Mouse (Mus musculus) CH12.LX (cell line): Measurements from ENCODE around the gene Slc7a11. TPM values are rescaled to one million over a fixed set of nuclear protein-coding genes. Genes with fewer than 3 reads are reported as not detected.

ENCODE experiments used
- DNase-seq: peaks from one replicate; pipeline ENCODE4 v3.0.0-alpha.2; 2013; ENCODE audit errors: extremely low read depth
- H3K27ac ChIP-seq: 2 replicates; pipeline ENCODE4 v1.5.1; 2012; ENCODE audit warnings: low read depth, mild to moderate bottlenecking, control low read depth, moderate library complexity; ENCODE audit not compliant: insufficient read depth
- H3K27me3 ChIP-seq: replicated peaks from 2 replicates; pipeline ENCODE3; 2012; ENCODE audit warnings: inconsistent platforms
- H3K36me3 ChIP-seq, 2 experiments: replicated peaks in 1 of 2; 2 replicates each; pipeline versions ENCODE3 to v1.6.1; 2012; ENCODE audit warnings: inconsistent platforms in 1 of 2, low read length in 1 of 2, mild to moderate bottlenecking in 1 of 2, mixed read lengths in 1 of 2, moderate library complexity in 1 of 2; ENCODE audit not compliant: control insufficient read depth in 1 of 2, insufficient read depth in 1 of 2
- H3K4me1 ChIP-seq, 2 experiments: 2 replicates each; pipeline ENCODE4 v1.6.1; 2012; ENCODE audit warnings: inconsistent platforms in 1 of 2, moderate library complexity in 1 of 2; ENCODE audit not compliant: insufficient read depth in 2 of 2, control insufficient read depth in 1 of 2
- H3K4me2 ChIP-seq: 2 replicates; pipeline ENCODE4 v1.6.1; 2012; ENCODE audit warnings: low read depth, mild to moderate bottlenecking, control low read depth; ENCODE audit not compliant: poor library complexity, insufficient read depth, severe bottlenecking
- H3K4me3 ChIP-seq, 3 experiments: fragments of 150-350 bp in 1 of 3; sonication (generic) in 1 of 3; replicated peaks in 1 of 3; 2 replicates each; pipeline versions ENCODE3 to v1.5.1; 2011 to 2012; ENCODE audit warnings: low read depth in 2 of 3, low read length in 2 of 3, mild to moderate bottlenecking in 2 of 3, moderate library complexity in 2 of 3, control low read depth in 1 of 3, improper control_type of control experiment in 1 of 3, inconsistent platforms in 1 of 3, mixed read lengths in 1 of 3; ENCODE audit not compliant: poor library complexity in 1 of 3
- H3K79me2 ChIP-seq: replicated peaks from 2 replicates; pipeline ENCODE4 v1.6.1; 2012; ENCODE audit warnings: mild to moderate bottlenecking, moderate library complexity; ENCODE audit not compliant: control insufficient read depth, poor library complexity, insufficient read depth, severe bottlenecking; ENCODE audit errors: extremely low read depth
- H3K9ac ChIP-seq: 2 replicates; pipeline ENCODE4 v1.6.1; 2012; ENCODE audit warnings: low read depth, mild to moderate bottlenecking, control low read depth, moderate library complexity; ENCODE audit not compliant: insufficient read depth
- H3K9me3 ChIP-seq: replicated peaks from 2 replicates; pipeline ENCODE3; 2012; ENCODE audit warnings: low read length, inconsistent platforms, mixed read lengths
- CHD1 ChIP-seq: IDR thresholded peaks from 2 replicates; pipeline ENCODE4 v1.6.1; 2012; ENCODE audit warnings: low read depth, low read length, improper control_type of control experiment, inconsistent platforms
- CHD2 ChIP-seq: IDR thresholded peaks from 2 replicates; pipeline ENCODE4 v1.6.1; 2011; ENCODE audit warnings: low read length, improper control_type of control experiment
- CTCF ChIP-seq, 2 experiments: IDR thresholded peaks in 1 of 2; conservative IDR thresholded peaks in 1 of 2; 2 replicates each; pipeline ENCODE4 v1.5.1; 2011 to 2012; ENCODE audit warnings: low read depth in 2 of 2, low read length in 2 of 2, improper control_type of control experiment in 1 of 2, inconsistent platforms in 1 of 2, mild to moderate bottlenecking in 1 of 2, moderate library complexity in 1 of 2
- ELF1 ChIP-seq: IDR thresholded peaks from 2 replicates; pipeline ENCODE4 v1.6.1; 2014; ENCODE audit warnings: low read depth, mild to moderate bottlenecking, inconsistent platforms, low read length, improper control_type of control experiment
- EP300 ChIP-seq: IDR thresholded peaks from 2 replicates; pipeline ENCODE4 v1.6.1; 2011; ENCODE audit warnings: low read length, improper control_type of control experiment
- ETS1 ChIP-seq: conservative IDR thresholded peaks from 2 replicates; pipeline ENCODE4 v1.6.1; 2012; ENCODE audit warnings: low read depth, mild to moderate bottlenecking, inconsistent platforms, low read length, improper control_type of control experiment, moderate library complexity
- HCFC1 ChIP-seq: IDR thresholded peaks from 2 replicates; pipeline ENCODE4 v1.6.1; 2012; ENCODE audit warnings: low read depth, mild to moderate bottlenecking, inconsistent platforms, low read length, improper control_type of control experiment
- KAT2A ChIP-seq: IDR thresholded peaks from 2 replicates; pipeline ENCODE4 v1.6.1; 2012; ENCODE audit warnings: low read length, improper control_type of control experiment, inconsistent platforms; ENCODE audit not compliant: insufficient replicate concordance
- MAX ChIP-seq: IDR thresholded peaks from 2 replicates; pipeline ENCODE4 v1.6.1; 2011; ENCODE audit warnings: low read length, improper control_type of control experiment
- MAZ ChIP-seq: IDR thresholded peaks from 2 replicates; pipeline ENCODE4 v1.6.1; 2012; ENCODE audit warnings: low read depth, mild to moderate bottlenecking, inconsistent platforms, low read length, improper control_type of control experiment, moderate library complexity
- MEF2A ChIP-seq: IDR thresholded peaks from 2 replicates; pipeline ENCODE4 v1.6.1; 2014; ENCODE audit warnings: low read depth, mild to moderate bottlenecking, inconsistent platforms, low read length, improper control_type of control experiment, borderline replicate concordance
- MYC ChIP-seq: IDR thresholded peaks from 2 replicates; pipeline ENCODE4 v1.6.1; 2011; ENCODE audit warnings: low read depth, mild to moderate bottlenecking, improper control_type of control experiment, low read length
- PAX5 ChIP-seq: IDR thresholded peaks from 2 replicates; pipeline ENCODE4 v1.6.1; 2012; ENCODE audit warnings: low read length, inconsistent platforms, mixed read lengths
- POLR2AphosphoS2 ChIP-seq: IDR thresholded peaks from 2 replicates; pipeline ENCODE4 v1.6.1; 2011; ENCODE audit warnings: low read depth, low read length, improper control_type of control experiment
- SIN3A ChIP-seq: IDR thresholded peaks from 2 replicates; pipeline ENCODE4 v1.6.1; 2012; ENCODE audit warnings: low read length, improper control_type of control experiment, inconsistent platforms
- SMC3 ChIP-seq: IDR thresholded peaks from 2 replicates; pipeline ENCODE4 v1.6.1; 2011; ENCODE audit warnings: low read depth, low read length, improper control_type of control experiment
- TBP ChIP-seq: conservative IDR thresholded peaks from 2 replicates; pipeline ENCODE4 v1.6.1; 2011; ENCODE audit warnings: low read depth, low read length, improper control_type of control experiment
- TCF12 ChIP-seq: IDR thresholded peaks from 2 replicates; pipeline ENCODE4 v1.6.1; 2014; ENCODE audit warnings: low read depth, mild to moderate bottlenecking, inconsistent platforms, low read length, improper control_type of control experiment
- USF2 ChIP-seq: conservative IDR thresholded peaks from 2 replicates; pipeline ENCODE4 v1.6.1; 2011; ENCODE audit warnings: low read depth, low read length, improper control_type of control experiment
- ZC3H11A ChIP-seq: IDR thresholded peaks from 2 replicates; pipeline ENCODE4 v1.6.1; 2012; ENCODE audit warnings: low read depth, mild to moderate bottlenecking, inconsistent platforms, low read length, improper control_type of control experiment
- ZMIZ1 ChIP-seq: IDR thresholded peaks from 2 replicates; pipeline ENCODE4 v1.6.1; 2012; ENCODE audit warnings: low read depth, mild to moderate bottlenecking, inconsistent platforms, low read length, improper control_type of control experiment
- dilution Hi-C: fragments of 300-500 bp; cut with MboI; formaldehyde crosslinking; loops from 2 replicates; pipeline ENCODE4 v1.14.3; 2020; ENCODE audit warnings: low sequenced_read_pairs; ENCODE audit not compliant: extremely low pct_unique_long_range_greater_than_20kb, extremely low pct_ligation_motif_present
- in situ Hi-C: fragments of 300-500 bp; cut with MboI; formaldehyde crosslinking; loops from 3 replicates; pipeline ENCODE4 v1.14.3; 2019; ENCODE audit warnings: low sequenced_read_pairs, low pct_ligation_motif_present, low pct_unique_long_range_greater_than_20kb, mixed read lengths
- polyA plus RNA-seq: library from polyadenylated mRNA; unstranded; fragments of >175 nt; gene quantifications from 2 replicates; pipeline ENCODE4 v1.2.1, GENCODE M21; 2012; ENCODE audit warnings: low read depth; ENCODE audit not compliant: insufficient read length
- total RNA-seq, 2 experiments: library from RNA; depleted of rRNA; stranded (reverse); fragments of 300-350 nt in 1 of 2; fragments of >200 nt in 1 of 2; gene quantifications; 2 replicates each; pipeline ENCODE4 v1.2.3; 2012 to 2014

Slc7a11 gene
- total and polyA plus RNA-seq, 3 experiments, result 0.13 to 0.37 TPM; not detected in 1

DNA sequence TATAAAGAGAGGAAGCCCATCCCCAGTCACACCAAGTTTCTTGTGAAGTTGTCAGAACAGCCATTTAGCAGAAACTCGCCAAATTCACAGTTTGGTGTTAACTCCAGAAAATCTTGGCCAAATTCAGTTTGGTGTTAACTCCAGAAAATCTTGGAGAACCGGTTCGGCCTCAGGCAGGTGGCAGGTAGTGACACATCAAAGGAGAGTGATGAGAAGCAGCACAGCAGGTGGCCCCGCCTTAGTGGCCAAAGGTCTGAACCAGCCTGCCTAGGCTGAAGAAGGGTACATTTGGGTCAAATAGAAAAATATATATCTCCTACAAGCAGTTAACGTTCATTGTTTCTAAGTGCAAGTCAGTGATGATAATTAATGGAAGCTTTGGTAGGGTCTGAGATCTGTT, 417.4 kb downstream of the Slc7a11 start:
- Histone ChIP-seq H3K9ac (no peak overlapping the region), H3K9me3 (peaks cover 32% of the 10 kb centered on the region), H3K4me3 (no peak overlapping the region), H3K27ac (no peak overlapping the region), H3K36me3 (no peaks in the 10 kb centered on the region), H3K4me1 (no peaks in the 10 kb centered on the region), H3K79me2 (no peaks in the 10 kb centered on the region), H3K27me3 (no peaks in the 10 kb centered on the region), H3K4me2 (no peak overlapping the region)
- in situ Hi-C loops (no loop called here), dilution Hi-C loops (no loop called here)
- DNase-seq, result no peak
- no peak for TF ChIP-seq POLR2AphosphoS2
- no peak for TF ChIP-seq KAT2A
- no peak for TF ChIP-seq ZMIZ1
- no peak for TF ChIP-seq MYC
- TF ChIP-seq ETS1, result no peak
- TF ChIP-seq MAZ, result no peak
- no peak for TF ChIP-seq EP300
- no peak for TF ChIP-seq CTCF (conservative IDR thresholded peaks at IDR 0.05 in 1 of 2, IDR thresholded peaks at IDR 0.05 in 1 of 2; ENCODE audit: low read depth in 2 of 2, low read length in 2 of 2)
- TF ChIP-seq CHD1, result no peak

DNA sequence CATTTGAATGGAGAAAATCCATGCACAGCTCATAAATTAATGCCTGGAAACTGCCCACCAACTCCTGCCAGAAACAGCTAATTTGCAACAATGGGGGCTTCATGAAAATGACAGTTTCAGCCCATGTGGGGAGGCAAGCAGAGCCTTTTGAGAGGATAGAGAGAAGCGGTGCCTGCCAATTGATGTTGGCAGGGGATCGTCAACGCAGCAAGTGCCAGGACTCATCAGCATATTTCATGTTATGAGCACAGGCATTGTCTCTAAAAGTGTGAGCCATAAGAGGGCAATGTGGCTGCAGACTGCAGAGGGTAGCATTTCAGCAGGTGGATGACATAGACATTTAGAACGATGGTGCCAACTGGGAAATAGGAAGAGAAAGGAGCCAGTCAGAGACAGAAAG, 429.0 kb downstream of the Slc7a11 start:
- in situ Hi-C loops (no loop called here), dilution Hi-C loops (no loop called here)
- Histone ChIP-seq H3K79me2 (no peaks in the 10 kb centered on the region), H3K27ac (no peak overlapping the region), H3K4me2 (no peak overlapping the region), H3K4me1 (no peaks in the 10 kb centered on the region), H3K9ac (no peak overlapping the region), H3K4me3 (no peak overlapping the region), H3K27me3 (no peaks in the 10 kb centered on the region), H3K9me3 (peaks cover 13% of the 10 kb centered on the region), H3K36me3 (no peaks in the 10 kb centered on the region)
- no peak for TF ChIP-seq PAX5
- TF ChIP-seq USF2, result no peak
- TF ChIP-seq MAX, result no peak
- no peak for TF ChIP-seq SMC3
- no peak for TF ChIP-seq MEF2A
- no peak for TF ChIP-seq TBP
- TF ChIP-seq MAZ, result no peak
- no peak for TF ChIP-seq TCF12
- no peak for TF ChIP-seq HCFC1
- no peak for TF ChIP-seq ELF1
- TF ChIP-seq SIN3A, result no peak
- no peak for TF ChIP-seq CHD2
- no peak for TF ChIP-seq KAT2A
- no peak for TF ChIP-seq ZC3H11A
- no peak for DNase-seq
